ENCODE assay signal across 9 mouse cellular contexts in the genomic region with DNA sequence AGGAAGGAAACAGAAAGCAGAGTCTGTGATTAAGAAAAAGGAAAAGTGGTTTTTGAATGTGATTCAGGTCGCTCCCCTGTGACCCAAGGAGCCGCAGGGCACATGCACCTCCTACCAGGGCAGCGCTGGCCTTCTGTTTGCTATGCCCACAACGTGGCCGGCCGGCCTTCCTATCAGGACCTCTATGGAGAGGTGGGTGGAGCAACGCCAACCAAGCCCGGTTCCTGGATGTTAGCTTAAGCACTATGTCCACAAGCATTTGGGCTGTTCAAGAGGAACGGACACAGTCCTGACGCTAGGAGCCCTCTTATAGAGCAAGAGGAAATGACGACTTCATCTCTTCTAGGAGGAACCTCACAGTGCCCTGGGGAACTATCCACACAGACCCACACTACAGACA.
DNase-seq lines count a peak whose midpoint lies in the region; ATAC-seq lines count a peak whose summit lies in the region.
"Had no signal": no experiment of that assay in that cellular context is flagged by ENCODE, and none has a peak within 500 bp of the region (broad histone marks: within the 10 kb centered on the region; RNA-seq: fewer than 3 reads in every experiment).

No protein-coding gene starts in this region.

- no peak overlapping the region for H3K27ac ChIP-seq in neural tube, embryonic 15.5 days (replicated peaks)
- 0 out of 2 replicates have a peak overlapping the region, but pooled peaks have one; percentile 6 for H3K27ac ChIP-seq in hindbrain, embryonic 16.5 days (ENCODE audit: low read depth, low read length)
- H3K27ac ChIP-seq in liver, embryonic 15.5 days (replicated peaks), result no peak overlapping the region
- peak overlapping the region; percentile 86 for H3K27ac ChIP-seq in stomach, embryonic 16.5 days (ENCODE audit: low read length)
- H3K27ac ChIP-seq: embryonic facial prominence, embryonic 13.5 days had no signal

- ATAC-seq in neural tube, embryonic 15.5 days (ENCODE audit: low FRiP score), result no peak
- ATAC-seq in hindbrain, embryonic 16.5 days, result no peak
- peak; percentile 49; the same call in 1 of the 2 replicates for ATAC-seq in liver, embryonic 15.5 days (ENCODE audit: insufficient read depth)
- peak; percentile 83 for ATAC-seq in stomach, embryonic 16.5 days (ENCODE audit: insufficient read depth, low FRiP score)

- peaks cover 33% of the 10 kb centered on the region for H3K4me1 ChIP-seq in neural tube, embryonic 15.5 days
- no peaks in the 10 kb centered on the region; the same call in 1 of the 2 replicates for H3K4me1 ChIP-seq in hindbrain, embryonic 16.5 days (ENCODE audit: control insufficient read depth, insufficient read depth, low read depth, low read length)
- H3K4me1 ChIP-seq in liver, embryonic 15.5 days (replicated peaks), result peaks cover 9% of the 10 kb centered on the region; the same call in 1 of the 2 replicates
- peaks cover 29% of the 10 kb centered on the region for H3K4me1 ChIP-seq in stomach, embryonic 16.5 days (ENCODE audit: control insufficient read depth, insufficient read depth, low read length)

- no peak for DNase-seq in neural tube, embryonic 10.5 days (ENCODE audit: extremely low spot score, low spot score)
- no peak for DNase-seq in right cerebral cortex, postnatal 4 days
- DNase-seq in retina, embryonic 14.5 days (ENCODE audit: low spot score), result no peak
- DNase-seq in thymus, postnatal 36 days, result no peak

- H3K4me3 ChIP-seq in neural tube, embryonic 15.5 days (replicated peaks), result no peak overlapping the region
- no peak overlapping the region for H3K4me3 ChIP-seq in hindbrain, embryonic 16.5 days (ENCODE audit: low read length)
- peak overlapping the region; percentile 8; the same call in 1 of the 2 replicates for H3K4me3 ChIP-seq in liver, embryonic 15.5 days (replicated peaks)
- no peak overlapping the region for H3K4me3 ChIP-seq in stomach, embryonic 16.5 days (replicated peaks; ENCODE audit: low read length)
- H3K4me3 ChIP-seq: embryonic facial prominence, embryonic 13.5 days had no signal

- 0 out of 2 replicates have a peak overlapping the region, but pooled peaks have one; percentile 7 for H3K4me2 ChIP-seq in neural tube, embryonic 15.5 days
- H3K4me2 ChIP-seq in hindbrain, embryonic 16.5 days (ENCODE audit: low read length), result peak overlapping the region; percentile 26; the same call in 1 of the 2 replicates
- peak overlapping the region; percentile 45 for H3K4me2 ChIP-seq in liver, embryonic 15.5 days
- peak overlapping the region; percentile 34 for H3K4me2 ChIP-seq in stomach, embryonic 16.5 days (ENCODE audit: low read depth, low read length)
- H3K4me2 ChIP-seq: embryonic facial prominence, embryonic 13.5 days had no signal

- H3K36me3 ChIP-seq in neural tube, embryonic 15.5 days, result no peaks in the 10 kb centered on the region
- H3K36me3 ChIP-seq in hindbrain, embryonic 16.5 days (ENCODE audit: control insufficient read depth, insufficient read depth, low read length), result no peaks in the 10 kb centered on the region
- H3K36me3 ChIP-seq in liver, embryonic 15.5 days (replicated peaks), result no peaks in the 10 kb centered on the region
- no peaks in the 10 kb centered on the region for H3K36me3 ChIP-seq in stomach, embryonic 16.5 days (ENCODE audit: control insufficient read depth, insufficient read depth, low read length)
- H3K36me3 ChIP-seq: embryonic facial prominence, embryonic 13.5 days had no signal

- H3K9me3 ChIP-seq in neural tube, embryonic 15.5 days (replicated peaks), result no peaks in the 10 kb centered on the region
- no peaks in the 10 kb centered on the region for H3K9me3 ChIP-seq in hindbrain, embryonic 16.5 days (ENCODE audit: control insufficient read depth, low read length)
- no peaks in the 10 kb centered on the region for H3K9me3 ChIP-seq in liver, embryonic 15.5 days (replicated peaks)
- no peaks in the 10 kb centered on the region for H3K9me3 ChIP-seq in stomach, embryonic 16.5 days (replicated peaks; ENCODE audit: control insufficient read depth, low read length)
- H3K9me3 ChIP-seq: embryonic facial prominence, embryonic 13.5 days had no signal

- 77% methylated on average over 11 of the region's 11 CpGs for WGBS in neural tube, embryonic 15.5 days
- 65% methylated on average over 11 of the region's 11 CpGs for WGBS in hindbrain, embryonic 16.5 days
- 35% methylated on average over 11 of the region's 11 CpGs for WGBS in liver, embryonic 15.5 days (ENCODE audit: insufficient replicate concordance)
- WGBS in stomach, embryonic 16.5 days, result 51% methylated on average over 11 of the region's 11 CpGs

- H3K9ac ChIP-seq in neural tube, embryonic 15.5 days (replicated peaks), result no peak overlapping the region
- H3K9ac ChIP-seq in hindbrain, embryonic 16.5 days (ENCODE audit: low read depth, low read length), result no peak overlapping the region
- no peak overlapping the region for H3K9ac ChIP-seq in liver, embryonic 15.5 days
- H3K9ac ChIP-seq in stomach, embryonic 16.5 days (ENCODE audit: low read length), result peak overlapping the region; percentile 47; the same call in 1 of the 2 replicates
- H3K9ac ChIP-seq: embryonic facial prominence, embryonic 13.5 days had no signal

- no peaks in the 10 kb centered on the region for H3K27me3 ChIP-seq in neural tube, embryonic 15.5 days (replicated peaks)
- H3K27me3 ChIP-seq in hindbrain, embryonic 16.5 days (replicated peaks; ENCODE audit: control insufficient read depth, insufficient read depth, low read length), result no peaks in the 10 kb centered on the region
- no peaks in the 10 kb centered on the region for H3K27me3 ChIP-seq in liver, embryonic 15.5 days
- H3K27me3 ChIP-seq in stomach, embryonic 16.5 days (ENCODE audit: control insufficient read depth, insufficient read depth, low read length), result no peaks in the 10 kb centered on the region
- H3K27me3 ChIP-seq: embryonic facial prominence, embryonic 13.5 days had no signal

Comparison
In these comparisons a context has a peak if more than half of its experiments do, and no peak if none do; other contexts are left out.
1. ATAC-seq: peak in liver, embryonic 15.5 days (single experiment) and stomach, embryonic 16.5 days (single experiment); none in neural tube, embryonic 15.5 days (single experiment) and hindbrain, embryonic 16.5 days (single experiment).
2. H3K27ac ChIP-seq: peak in hindbrain, embryonic 16.5 days (single experiment) and stomach, embryonic 16.5 days (single experiment); none in neural tube, embryonic 15.5 days (single experiment) and liver, embryonic 15.5 days (single experiment).
3. Peak in every context shown above with its lines, with median percentiles within 50 percentile points of each other: H3K4me2 ChIP-seq.